Mouse (Mus musculus): ENCODE data around the gene Tsr3. TPM values are rescaled to one million over a fixed set of nuclear protein-coding genes. Genes with fewer than 3 reads are reported as not detected.
A peak's percentile ranks its signal among the peaks of the same experiment; 100 is the strongest.

Gene Tsr3
- total RNA-seq (2014; rRNA removed) (56.6 and 62.0 TPM in 2 replicates), polyA plus RNA-seq (2015; fragmentation: Nextera tagmentation; extraction: Ambion mirVana) (70.0 and 78.6 TPM in 2 replicates)

- Histone ChIP-seq H3K4me2 (ENCODE audit: low read depth) (peak within 1 kb of the TSS; percentile 92), H3K27me3 (ENCODE audit: insufficient read depth, low read length) (no peaks in the 10 kb centered on the region), H3K9me3 (ENCODE audit: low read length) (no peaks in the 10 kb centered on the region), H3K9ac (peak within 1 kb of the TSS; percentile 70), H3K4me3 (ENCODE audit: low read depth, low read length) (peak within 1 kb of the TSS; percentile 82), H3K4me1 (ENCODE audit: insufficient read depth) (peaks cover 11% of the 10 kb centered on the region), H3K36me3 (ENCODE audit: insufficient read depth) (peaks cover 44% of the 10 kb centered on the region), H3K27ac (ENCODE audit: low read depth, low read length) (peak within 1 kb of the TSS; percentile 76)
- 1% methylated on average over 80 of the region's 80 CpGs for WGBS
- DNase-seq, result peak; percentile 92
- TF ChIP-seq CTCF (IDR thresholded peaks at IDR 0.05; ENCODE audit: low read depth), result no peak
- ATAC-seq, result peak; percentile 94
Measured at GRCm38 (mm10) chr17:25239695-25240636, at the start of gene Tsr3, which contains the start of gene Gnptg. Gene Tsr3 (plus strand): TSS chr17:25240170. Gene Gnptg (minus strand): TSS chr17:25240124.

GRCm38 (mm10) chr17:25202401-25202800 is 37.6 kb upstream of the Tsr3 start:
- H3K4me2 ChIP-seq (ENCODE audit: low read depth), result no peak overlapping the region
- no peaks in the 10 kb centered on the region for H3K4me1 ChIP-seq (ENCODE audit: insufficient read depth)
- H3K27ac ChIP-seq (ENCODE audit: low read depth, low read length), result no peak overlapping the region
- ATAC-seq, result no peak
- H3K9ac ChIP-seq, result no peak overlapping the region
- no peak for TF ChIP-seq CTCF (IDR thresholded peaks at IDR 0.05; ENCODE audit: low read depth)
- WGBS, result 93% methylated on average over 4 of the region's 4 CpGs
- DNase-seq, result no peak
- H3K4me3 ChIP-seq (ENCODE audit: low read depth, low read length), result no peak overlapping the region
- peaks cover 61% of the 10 kb centered on the region for H3K36me3 ChIP-seq (ENCODE audit: insufficient read depth)
- no peaks in the 10 kb centered on the region for H3K27me3 ChIP-seq (ENCODE audit: insufficient read depth, low read length)
- H3K9me3 ChIP-seq (ENCODE audit: low read length), result no peaks in the 10 kb centered on the region

- H3K9ac ChIP-seq, result no peak overlapping the region
- H3K36me3 ChIP-seq (ENCODE audit: insufficient read depth), result peaks cover 87% of the 10 kb centered on the region
- no peak overlapping the region for H3K4me3 ChIP-seq (ENCODE audit: low read depth, low read length)
- H3K4me2 ChIP-seq (ENCODE audit: low read depth), result no peak overlapping the region
- ATAC-seq, result no peak
- TF ChIP-seq CTCF (IDR thresholded peaks at IDR 0.05; ENCODE audit: low read depth), result no peak
- H3K4me1 ChIP-seq (ENCODE audit: insufficient read depth), result no peaks in the 10 kb centered on the region
- no peak for DNase-seq
- no peaks in the 10 kb centered on the region for H3K9me3 ChIP-seq (ENCODE audit: low read length)
- no peak overlapping the region for H3K27ac ChIP-seq (ENCODE audit: low read depth, low read length)
- 92% methylated on average over 4 of the region's 4 CpGs for WGBS
- H3K27me3 ChIP-seq (ENCODE audit: insufficient read depth, low read length), result no peaks in the 10 kb centered on the region
Measured at GRCm38 (mm10) chr17:25210006-25210405, 30.0 kb upstream of the Tsr3 start.

- no peak for DNase-seq
- no peak for ATAC-seq
- no peak overlapping the region for H3K9ac ChIP-seq
- WGBS, result 75% methylated on average over 15 of the region's 15 CpGs
- no peak overlapping the region for H3K4me2 ChIP-seq (ENCODE audit: low read depth)
- no peaks in the 10 kb centered on the region for H3K27me3 ChIP-seq (ENCODE audit: insufficient read depth, low read length)
- no peak overlapping the region for H3K4me3 ChIP-seq (ENCODE audit: low read depth, low read length)
- TF ChIP-seq CTCF (IDR thresholded peaks at IDR 0.05; ENCODE audit: low read depth), result no peak
- peaks cover 86% of the 10 kb centered on the region for H3K36me3 ChIP-seq (ENCODE audit: insufficient read depth)
- H3K9me3 ChIP-seq (ENCODE audit: low read length), result no peaks in the 10 kb centered on the region
- no peak overlapping the region for H3K27ac ChIP-seq (ENCODE audit: low read depth, low read length)
- H3K4me1 ChIP-seq (ENCODE audit: insufficient read depth), result no peaks in the 10 kb centered on the region
Measured at GRCm38 (mm10) chr17:25210680-25211466, 29.1 kb upstream of the Tsr3 start.

- WGBS, result 88% methylated on average over 4 of the region's 4 CpGs
- ATAC-seq, result no peak
- Histone ChIP-seq H3K36me3 (ENCODE audit: insufficient read depth) (peaks cover 86% of the 10 kb centered on the region), H3K4me3 (ENCODE audit: low read depth, low read length) (no peak overlapping the region), H3K4me2 (ENCODE audit: low read depth) (no peak overlapping the region), H3K27ac (ENCODE audit: low read depth, low read length) (no peak overlapping the region), H3K4me1 (ENCODE audit: insufficient read depth) (no peaks in the 10 kb centered on the region), H3K27me3 (ENCODE audit: insufficient read depth, low read length) (no peaks in the 10 kb centered on the region), H3K9me3 (ENCODE audit: low read length) (no peaks in the 10 kb centered on the region), H3K9ac (no peak overlapping the region)
- TF ChIP-seq CTCF (IDR thresholded peaks at IDR 0.05; ENCODE audit: low read depth), result no peak
- DNase-seq, result no peak
Measured at GRCm38 (mm10) chr17:25211705-25212104, 28.3 kb upstream of the Tsr3 start.

- ATAC-seq (no peak), DNase-seq (no peak)
- Histone ChIP-seq H3K36me3 (ENCODE audit: insufficient read depth) (peaks cover 71% of the 10 kb centered on the region), H3K9ac (no peak overlapping the region), H3K4me3 (ENCODE audit: low read depth, low read length) (no peak overlapping the region), H3K4me2 (ENCODE audit: low read depth) (no peak overlapping the region), H3K4me1 (ENCODE audit: insufficient read depth) (no peaks in the 10 kb centered on the region), H3K27me3 (ENCODE audit: insufficient read depth, low read length) (no peaks in the 10 kb centered on the region), H3K27ac (ENCODE audit: low read depth, low read length) (no peak overlapping the region), H3K9me3 (ENCODE audit: low read length) (no peaks in the 10 kb centered on the region)
- no peak for TF ChIP-seq CTCF (IDR thresholded peaks at IDR 0.05; ENCODE audit: low read depth)
- WGBS, result 88% methylated on average over 3 of the region's 3 CpGs
Measured at GRCm38 (mm10) chr17:25215431-25215830, 24.5 kb upstream of the Tsr3 start.
